Mouse (Mus musculus): ENCODE data around the gene Gsdma. TPM values are rescaled to one million over a fixed set of nuclear protein-coding genes. Genes with fewer than 3 reads are reported as not detected.

Gsdma gene
- polyA plus RNA-seq, 1 experiment, result 0.22 TPM

- Histone ChIP-seq H3K9ac (ENCODE audit: low read depth, poor library complexity, severe bottlenecking) (no peak overlapping the region), H3K4me3 (ENCODE audit: low read depth, low read length) (no peak overlapping the region), H3K27me3 (ENCODE audit: control insufficient read depth, insufficient read depth, low read length, poor library complexity, severe bottlenecking) (no peaks in the 10 kb centered on the region), H3K36me3 (ENCODE audit: control insufficient read depth, insufficient read depth, low read length, poor library complexity, severe bottlenecking) (peaks cover 10% of the 10 kb centered on the region; the same call in 1 of the 2 replicates), H3K4me1 (ENCODE audit: control insufficient read depth, insufficient read depth, low read length) (peaks cover 2% of the 10 kb centered on the region), H3K27ac (ENCODE audit: insufficient read depth, low read length) (no peak overlapping the region), H3K9me3 (replicated peaks; ENCODE audit: control insufficient read depth, insufficient read depth, low read length, poor library complexity, severe bottlenecking) (no peaks in the 10 kb centered on the region)
- no peak for TF ChIP-seq EP300 (IDR thresholded peaks at IDR 0.05; ENCODE audit: insufficient read depth, low read depth, low read length)
- TF ChIP-seq CTCF (IDR thresholded peaks at IDR 0.05; ENCODE audit: low read depth, low read length), result peak; percentile 91
- no peak for TF ChIP-seq POLR2A (IDR thresholded peaks at IDR 0.05; ENCODE audit: insufficient read depth, low read length)
These were observed 35.8 kb downstream of the Gsdma start for GRCm38 (mm10) chr11:98699911-98700310.

- Histone ChIP-seq H3K27ac (ENCODE audit: insufficient read depth, low read length) (no peak within 1 kb of the TSS), H3K4me3 (ENCODE audit: low read depth, low read length) (no peak within 1 kb of the TSS), H3K9ac (ENCODE audit: low read depth, poor library complexity, severe bottlenecking) (no peak within 1 kb of the TSS), H3K4me1 (ENCODE audit: control insufficient read depth, insufficient read depth, low read length) (peaks cover 2% of the 10 kb centered on the region), H3K36me3 (ENCODE audit: control insufficient read depth, insufficient read depth, low read length, poor library complexity, severe bottlenecking) (no peaks in the 10 kb centered on the region), H3K9me3 (replicated peaks; ENCODE audit: control insufficient read depth, insufficient read depth, low read length, poor library complexity, severe bottlenecking) (no peaks in the 10 kb centered on the region), H3K27me3 (ENCODE audit: control insufficient read depth, insufficient read depth, low read length, poor library complexity, severe bottlenecking) (no peaks in the 10 kb centered on the region)
- TF ChIP-seq POLR2A (IDR thresholded peaks at IDR 0.05; ENCODE audit: insufficient read depth, low read length) (no peak), CTCF (IDR thresholded peaks at IDR 0.05; ENCODE audit: low read depth, low read length) (no peak), EP300 (IDR thresholded peaks at IDR 0.05; ENCODE audit: insufficient read depth, low read depth, low read length) (no peak)
These were observed 37.1 kb downstream of the Gsdma start, which contains the start of gene Csf3 for GRCm38 (mm10) chr11:98701213-98701670. Gene Csf3 (plus strand): TSS chr11:98701263.

- H3K36me3 ChIP-seq (ENCODE audit: control insufficient read depth, insufficient read depth, low read length, poor library complexity, severe bottlenecking), result no peaks in the 10 kb centered on the region
- H3K9ac ChIP-seq (ENCODE audit: low read depth, poor library complexity, severe bottlenecking), result no peak overlapping the region
- H3K9me3 ChIP-seq (replicated peaks; ENCODE audit: control insufficient read depth, insufficient read depth, low read length, poor library complexity, severe bottlenecking), result no peaks in the 10 kb centered on the region
- TF ChIP-seq CTCF (IDR thresholded peaks at IDR 0.05; ENCODE audit: low read depth, low read length) (no peak), POLR2A (IDR thresholded peaks at IDR 0.05; ENCODE audit: insufficient read depth, low read length) (no peak)
- H3K27me3 ChIP-seq (ENCODE audit: control insufficient read depth, insufficient read depth, low read length, poor library complexity, severe bottlenecking), result no peaks in the 10 kb centered on the region
- peaks cover 2% of the 10 kb centered on the region for H3K4me1 ChIP-seq (ENCODE audit: control insufficient read depth, insufficient read depth, low read length)
- no peak overlapping the region for H3K4me3 ChIP-seq (ENCODE audit: low read depth, low read length)
- no peak overlapping the region for H3K27ac ChIP-seq (ENCODE audit: insufficient read depth, low read length)
These were observed 38.2 kb downstream of the Gsdma start for GRCm38 (mm10) chr11:98702323-98702722.

GRCm38 (mm10) chr11:98705021-98705420 is 40.9 kb downstream of the Gsdma start:
- no peak overlapping the region for H3K9ac ChIP-seq (ENCODE audit: low read depth, poor library complexity, severe bottlenecking)
- H3K36me3 ChIP-seq (ENCODE audit: control insufficient read depth, insufficient read depth, low read length, poor library complexity, severe bottlenecking), result no peaks in the 10 kb centered on the region
- no peak for TF ChIP-seq EP300 (IDR thresholded peaks at IDR 0.05; ENCODE audit: insufficient read depth, low read depth, low read length)
- no peak for TF ChIP-seq CTCF (IDR thresholded peaks at IDR 0.05; ENCODE audit: low read depth, low read length)
- TF ChIP-seq POLR2A (IDR thresholded peaks at IDR 0.05; ENCODE audit: insufficient read depth, low read length), result no peak
- no peaks in the 10 kb centered on the region for H3K27me3 ChIP-seq (ENCODE audit: control insufficient read depth, insufficient read depth, low read length, poor library complexity, severe bottlenecking)
- H3K9me3 ChIP-seq (replicated peaks; ENCODE audit: control insufficient read depth, insufficient read depth, low read length, poor library complexity, severe bottlenecking), result no peaks in the 10 kb centered on the region
- peaks cover 2% of the 10 kb centered on the region for H3K4me1 ChIP-seq (ENCODE audit: control insufficient read depth, insufficient read depth, low read length)
- no peak overlapping the region for H3K4me3 ChIP-seq (ENCODE audit: low read depth, low read length)
- H3K27ac ChIP-seq (ENCODE audit: insufficient read depth, low read length), result no peak overlapping the region

DNA sequence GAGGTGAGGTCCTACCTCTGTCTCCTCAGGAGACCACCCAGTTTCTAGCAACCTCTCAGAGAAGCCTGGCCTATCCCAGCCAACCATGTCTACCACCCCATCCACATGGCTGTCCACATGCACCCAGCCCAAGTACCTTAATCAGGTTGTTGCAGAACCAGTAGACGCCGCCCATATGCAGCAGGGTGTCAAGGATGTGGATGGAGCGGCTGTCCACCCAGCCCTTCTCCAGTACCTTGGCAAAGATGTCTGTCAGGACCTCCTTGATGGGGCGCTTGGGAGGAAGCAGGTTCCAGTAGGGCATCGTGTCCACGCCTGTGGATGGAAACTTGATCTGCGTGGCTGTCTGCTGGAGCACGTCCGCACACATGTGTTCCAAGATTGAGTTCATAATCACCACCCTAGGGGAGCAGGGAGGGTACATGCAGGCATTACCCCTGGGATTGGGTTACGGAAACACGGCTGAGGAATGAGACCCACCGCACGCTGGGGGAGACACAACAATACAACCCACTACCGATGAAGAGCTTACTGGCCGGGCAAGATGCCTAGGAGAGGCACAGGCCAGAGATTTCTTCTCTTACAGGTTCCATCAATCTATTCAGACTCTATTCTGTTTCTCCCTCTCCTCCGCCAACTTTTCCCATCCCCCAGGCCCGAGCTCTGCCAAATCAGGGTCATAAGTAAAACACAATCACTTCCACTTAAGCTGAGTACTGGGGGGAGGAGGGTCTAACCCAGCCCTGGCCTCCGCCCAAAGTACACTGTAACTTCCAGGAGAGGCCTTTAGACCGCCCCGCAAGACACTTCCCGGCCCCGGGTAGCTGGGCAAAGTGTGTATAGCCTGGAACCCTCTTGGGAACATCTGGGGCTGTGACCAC is 43.5 kb downstream of the Gsdma start:
- Histone ChIP-seq H3K27ac (ENCODE audit: insufficient read depth, low read length) (no peak overlapping the region), H3K36me3 (ENCODE audit: control insufficient read depth, insufficient read depth, low read length, poor library complexity, severe bottlenecking) (no peaks in the 10 kb centered on the region)

DNA sequence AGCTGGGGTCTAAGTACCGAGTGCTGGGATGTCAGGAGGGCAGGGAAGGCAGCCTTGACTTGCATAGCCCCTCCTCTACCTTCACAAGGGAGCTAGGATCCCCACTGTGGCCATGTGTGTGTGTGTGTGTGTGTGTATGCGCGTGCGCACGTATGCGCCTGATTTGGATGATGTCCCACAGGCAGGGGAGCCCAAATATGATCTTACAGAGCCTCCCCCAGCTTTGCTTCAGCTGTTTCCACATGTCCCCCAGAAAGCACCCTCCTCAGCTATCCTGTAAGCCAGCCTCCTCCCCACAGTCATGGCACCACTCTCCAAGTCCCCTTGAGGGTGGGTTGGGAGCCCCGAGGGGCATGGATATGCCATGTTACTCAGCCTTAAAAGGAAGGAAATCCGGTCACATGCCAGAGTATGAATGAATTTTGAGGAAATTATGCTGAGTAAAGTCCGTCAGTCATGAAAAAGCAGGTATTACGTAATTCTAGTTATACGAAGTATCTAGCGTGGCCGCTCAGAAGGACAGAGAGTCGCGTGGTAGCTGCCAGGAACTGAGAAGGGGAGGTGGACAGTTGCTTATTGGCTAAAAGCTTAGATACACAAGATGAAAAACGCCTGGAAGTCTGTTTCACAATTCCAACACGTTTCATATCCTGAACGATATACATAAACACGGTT is 44.3 kb downstream of the Gsdma start:
- Histone ChIP-seq H3K9ac (ENCODE audit: low read depth, poor library complexity, severe bottlenecking) (no peak overlapping the region), H3K4me3 (ENCODE audit: low read depth, low read length) (no peak overlapping the region), H3K27ac (ENCODE audit: insufficient read depth, low read length) (no peak overlapping the region), H3K9me3 (replicated peaks; ENCODE audit: control insufficient read depth, insufficient read depth, low read length, poor library complexity, severe bottlenecking) (no peaks in the 10 kb centered on the region), H3K4me1 (ENCODE audit: control insufficient read depth, insufficient read depth, low read length) (no peaks in the 10 kb centered on the region), H3K36me3 (ENCODE audit: control insufficient read depth, insufficient read depth, low read length, poor library complexity, severe bottlenecking) (no peaks in the 10 kb centered on the region), H3K27me3 (ENCODE audit: control insufficient read depth, insufficient read depth, low read length, poor library complexity, severe bottlenecking) (no peaks in the 10 kb centered on the region)
- TF ChIP-seq POLR2A (IDR thresholded peaks at IDR 0.05; ENCODE audit: insufficient read depth, low read length), result no peak
- TF ChIP-seq CTCF (IDR thresholded peaks at IDR 0.05; ENCODE audit: low read depth, low read length), result no peak
- no peak for TF ChIP-seq EP300 (IDR thresholded peaks at IDR 0.05; ENCODE audit: insufficient read depth, low read depth, low read length)

More for the DNA sequence above, 43.5 kb downstream of the Gsdma start:
- Histone ChIP-seq H3K4me1 (ENCODE audit: control insufficient read depth, insufficient read depth, low read length) (no peaks in the 10 kb centered on the region), H3K9ac (ENCODE audit: low read depth, poor library complexity, severe bottlenecking) (no peak overlapping the region), H3K4me3 (ENCODE audit: low read depth, low read length) (no peak overlapping the region), H3K27me3 (ENCODE audit: control insufficient read depth, insufficient read depth, low read length, poor library complexity, severe bottlenecking) (no peaks in the 10 kb centered on the region), H3K9me3 (replicated peaks; ENCODE audit: control insufficient read depth, insufficient read depth, low read length, poor library complexity, severe bottlenecking) (no peaks in the 10 kb centered on the region)
- TF ChIP-seq POLR2A (IDR thresholded peaks at IDR 0.05; ENCODE audit: insufficient read depth, low read length), result no peak

All from ES-Bruce4 (cell line).